Mouse (Mus musculus): ENCODE measurements at regions not wholly inside any gene's neighbourhood (a gene's known extent, or its start where the extent isn't known, plus 50 kb on each side); places are given as distances from the start of the nearest gene placed in this dataset.
"Not testable (repeated sequence)": the region's sequence is repeated elsewhere in the genome, so short reads cannot be mapped to it uniquely, and the experiment has no call there.

DNA sequence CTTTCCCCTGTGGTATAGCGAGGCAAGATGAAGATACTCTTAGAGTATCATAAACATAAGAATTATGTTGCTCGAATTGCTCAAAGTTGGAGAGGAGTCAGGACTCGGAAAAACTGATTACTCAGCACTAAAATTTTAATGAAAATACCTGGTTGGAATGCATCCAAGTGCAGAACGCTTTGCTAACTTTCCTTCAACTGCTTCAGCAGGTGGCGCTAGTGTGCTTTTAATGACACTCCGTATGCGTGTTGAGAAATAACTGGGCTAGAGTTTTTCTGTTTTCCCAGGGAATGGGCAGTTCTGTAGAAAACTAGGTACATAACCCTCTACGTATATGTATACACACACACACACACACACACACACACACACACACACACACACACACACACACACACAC, 221.0 kb downstream of the Grxcr1 start:
- DNase-seq (ENCODE audit: low spot score), result peak; percentile 10

DNA sequence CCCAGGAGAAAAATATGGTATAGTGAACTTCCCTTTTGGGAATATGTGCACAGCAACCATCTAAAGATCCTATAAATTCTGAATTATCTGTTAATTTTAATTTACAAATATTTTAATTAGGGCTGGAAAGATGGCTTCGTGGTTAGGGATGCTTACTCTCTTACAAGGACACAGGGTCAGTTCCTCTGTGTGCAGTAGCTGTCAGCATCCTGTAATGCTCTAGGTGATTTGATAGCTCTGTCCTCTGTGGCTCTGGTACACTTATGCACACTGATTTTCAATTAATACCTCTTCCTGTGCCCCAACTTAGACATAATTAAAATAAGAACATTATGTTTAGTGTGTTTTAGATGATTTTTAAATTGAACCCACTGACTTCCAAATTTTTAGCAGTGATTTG, 221.8 kb downstream of the Grxcr1 start:
- DNase-seq (ENCODE audit: low spot score), result no peak

GRCm38 (mm10) chr5:68254111-68254510, 222.5 kb downstream of the Grxcr1 start:
- no peak for DNase-seq (ENCODE audit: low spot score)

- no peak for DNase-seq (ENCODE audit: low spot score)
Observed at GRCm38 (mm10) chr5:68264206-68264605, 232.6 kb downstream of the Grxcr1 start.

GRCm38 (mm10) chr5:68274271-68274670, 242.6 kb downstream of the Grxcr1 start:
- no peak for DNase-seq (ENCODE audit: low spot score)

GRCm38 (mm10) chr5:68275558-68276263, 244.1 kb downstream of the Grxcr1 start:
- DNase-seq (ENCODE audit: low spot score), result no peak

- DNase-seq (ENCODE audit: low spot score), result not testable (repeated sequence)
Observed at GRCm38 (mm10) chr5:68295774-68296173, 264.1 kb downstream of the Grxcr1 start.

- DNase-seq (ENCODE audit: low spot score), result no peak
Observed at GRCm38 (mm10) chr5:68313187-68313586, 281.6 kb downstream of the Grxcr1 start.

DNA sequence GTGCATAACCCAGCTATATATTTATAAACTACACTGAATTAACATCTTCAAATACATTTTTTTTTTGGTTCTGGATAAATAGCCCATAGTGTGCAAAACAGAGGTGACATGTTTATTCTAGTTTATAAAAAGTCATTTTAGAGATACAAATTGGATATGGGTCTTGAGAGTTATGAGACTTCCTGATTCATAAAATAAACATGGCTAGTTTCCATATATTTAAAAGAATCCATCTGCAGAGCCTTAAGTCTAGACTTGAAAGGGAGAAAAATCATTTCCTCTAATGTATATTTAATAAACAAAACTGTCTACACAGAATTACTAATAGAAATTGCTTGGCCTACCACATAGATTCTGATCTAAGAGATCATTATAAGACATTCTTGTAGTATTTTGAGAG, 287.3 kb downstream of the Grxcr1 start:
- DNase-seq (ENCODE audit: low spot score), result no peak

DNA sequence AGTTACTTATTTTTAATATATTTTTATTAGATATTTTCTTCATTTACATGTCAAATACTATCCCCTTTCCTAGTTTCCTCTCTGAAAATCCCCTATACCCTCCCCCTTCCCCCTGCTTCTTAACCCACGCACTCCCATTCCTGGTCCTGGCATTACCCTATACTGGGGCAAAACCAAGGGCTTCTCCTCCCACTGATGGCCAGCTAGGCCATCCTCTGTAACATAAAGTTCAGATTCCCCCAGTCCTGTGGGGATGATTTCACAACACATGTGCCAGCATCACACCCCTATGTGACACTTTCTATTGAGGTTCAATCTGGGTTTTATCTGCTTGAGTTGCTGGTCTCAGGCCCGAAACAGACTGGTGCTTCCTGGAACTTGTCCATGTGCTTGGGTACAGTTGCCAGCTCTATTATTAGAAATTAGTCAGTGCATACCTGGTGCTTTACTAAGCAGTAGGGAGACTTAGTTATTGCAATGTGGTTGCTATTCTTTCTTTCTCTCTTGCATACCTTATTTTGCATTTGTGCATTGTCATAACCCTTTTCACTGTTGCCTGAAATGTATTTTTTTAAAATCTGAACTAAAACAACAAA, 295.5 kb downstream of the Grxcr1 start:
- no peak for DNase-seq (ENCODE audit: low spot score)

DNA sequence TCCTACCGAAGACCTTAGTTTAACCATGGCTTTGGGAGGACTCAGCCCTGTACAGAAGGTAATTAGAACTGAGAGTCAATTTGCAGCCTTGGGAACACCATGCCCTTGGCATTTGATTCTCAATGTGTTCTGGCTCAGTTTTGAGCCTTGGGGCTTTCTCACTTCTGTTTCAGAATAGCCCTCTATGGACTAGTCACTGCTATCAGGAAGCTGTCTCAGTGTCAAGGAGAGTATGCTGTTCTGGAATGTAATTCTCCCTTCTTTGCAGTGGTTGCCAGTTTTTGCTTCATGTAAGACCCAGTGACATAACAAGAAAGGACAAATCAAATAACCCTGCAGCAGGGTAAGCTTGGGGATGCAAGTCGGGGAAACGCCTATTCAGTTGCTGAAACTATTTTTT, 297.7 kb downstream of the Grxcr1 start:
- no peak for DNase-seq (ENCODE audit: low spot score)

GRCm38 (mm10) chr5:68329828-68330227, 298.2 kb downstream of the Grxcr1 start:
- no peak for DNase-seq (ENCODE audit: low spot score)

DNA sequence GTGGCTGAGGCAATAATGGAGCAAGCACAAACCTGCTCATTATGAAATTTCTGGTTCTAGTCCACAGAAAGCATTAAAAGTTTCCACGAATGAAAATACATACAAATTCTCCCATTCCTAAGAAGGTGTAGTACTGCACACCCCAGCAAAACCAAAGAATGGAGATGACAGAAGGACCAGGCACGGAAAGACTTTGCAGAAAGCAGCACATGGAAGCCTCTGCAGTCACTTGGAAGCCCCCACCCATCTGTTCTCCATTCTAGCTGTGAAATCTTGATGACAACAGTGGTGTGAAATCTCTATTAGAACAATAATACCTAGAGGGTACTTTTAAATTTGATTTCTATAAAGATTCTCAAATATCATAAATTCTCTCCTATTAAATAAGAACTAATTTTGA, 319.3 kb downstream of the Grxcr1 start:
- no peak for DNase-seq (ENCODE audit: low spot score)

DNA sequence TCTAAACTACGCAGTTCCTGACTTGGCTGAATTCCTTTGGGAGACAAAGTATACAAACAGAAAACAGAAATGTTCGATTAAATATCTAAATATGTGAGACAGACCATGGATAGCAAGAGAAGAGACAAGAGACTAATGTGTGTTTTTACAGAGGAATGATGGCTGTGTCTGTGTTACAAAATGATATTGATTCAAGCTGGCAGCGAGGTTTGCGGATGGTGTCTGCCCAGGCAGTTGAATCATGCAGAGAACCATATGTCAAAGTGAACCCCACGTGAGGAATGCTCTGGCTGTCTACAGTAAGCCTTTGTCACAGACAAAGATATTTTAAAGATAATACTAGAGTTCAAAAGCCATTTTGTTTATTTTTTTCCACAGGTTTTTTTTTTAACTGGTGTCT, 320.2 kb downstream of the Grxcr1 start:
- no peak for DNase-seq (ENCODE audit: low spot score)

GRCm38 (mm10) chr5:68353211-68353610, 321.6 kb downstream of the Grxcr1 start:
- DNase-seq (ENCODE audit: low spot score), result no peak

GRCm38 (mm10) chr5:68353816-68354215, 322.2 kb downstream of the Grxcr1 start:
- DNase-seq (ENCODE audit: low spot score), result not testable (repeated sequence)

- DNase-seq (ENCODE audit: low spot score), result no peak
Observed at GRCm38 (mm10) chr5:68361581-68362211, 330.1 kb downstream of the Grxcr1 start.

GRCm38 (mm10) chr5:68373082-68373481, 341.4 kb downstream of the Grxcr1 start:
- DNase-seq (ENCODE audit: low spot score), result no peak

All from MN1 (cell line).